Mouse (Mus musculus) T-helper 1 cell (primary cell): ENCODE results near the gene Vsig4.
"Not testable (repeated sequence)": the region's sequence is repeated elsewhere in the genome, so short reads cannot be mapped to it uniquely, and the experiment has no call there.

Source experiments
- in situ Hi-C: fragments of 300-600 bp; cut with MboI, MseI; formaldehyde crosslinking; loops from one replicate; pipeline ENCODE4 v1.15.1; 2025; ENCODE audit warnings: high pct_unique_total_duplicates

The Vsig4 gene

GRCm38 (mm10) chrX:96293338-96293737, at the start of gene Vsig4:
TSS of gene Vsig4 (minus strand) at chrX:96293438.
- in situ Hi-C loops: no loop called here

DNA sequence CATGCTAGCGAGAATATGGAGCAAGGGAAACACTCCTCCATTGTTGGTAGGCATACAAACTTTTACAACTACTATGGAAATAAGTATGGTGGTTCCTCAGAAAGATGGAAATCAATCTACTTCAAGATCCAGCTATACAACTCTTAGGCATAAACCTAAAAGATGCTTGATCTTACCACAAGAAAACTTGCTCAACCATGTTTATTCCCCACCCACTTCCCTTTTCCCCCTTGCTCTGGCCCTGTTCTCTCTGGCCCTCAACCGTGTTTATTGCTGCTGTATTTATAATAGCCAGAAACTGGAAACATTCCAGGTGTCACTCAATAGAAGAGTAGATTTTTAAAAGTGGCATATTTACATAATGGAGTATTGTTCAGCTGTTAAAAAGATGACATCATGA, 45.9 kb upstream of the Vsig4 start:
- in situ Hi-C loops: loop anchor here (10.0 kb wide), 1 partner anchor 324 kb away; no protein-coding TSS in a partner anchor

GRCm38 (mm10) chrX:96329764-96330163, 36.5 kb upstream of the Vsig4 start:
- in situ Hi-C loops: loop anchor here (10.0 kb wide), 1 partner anchor 315 kb away; no protein-coding TSS in a partner anchor

GRCm38 (mm10) chrX:96256509-96256908, 36.7 kb downstream of the Vsig4 start:
- in situ Hi-C loops: no loop called here

- in situ Hi-C loops: no loop called here
Measured at GRCm38 (mm10) chrX:96239644-96240043, 53.6 kb downstream of the Vsig4 start.

DNA sequence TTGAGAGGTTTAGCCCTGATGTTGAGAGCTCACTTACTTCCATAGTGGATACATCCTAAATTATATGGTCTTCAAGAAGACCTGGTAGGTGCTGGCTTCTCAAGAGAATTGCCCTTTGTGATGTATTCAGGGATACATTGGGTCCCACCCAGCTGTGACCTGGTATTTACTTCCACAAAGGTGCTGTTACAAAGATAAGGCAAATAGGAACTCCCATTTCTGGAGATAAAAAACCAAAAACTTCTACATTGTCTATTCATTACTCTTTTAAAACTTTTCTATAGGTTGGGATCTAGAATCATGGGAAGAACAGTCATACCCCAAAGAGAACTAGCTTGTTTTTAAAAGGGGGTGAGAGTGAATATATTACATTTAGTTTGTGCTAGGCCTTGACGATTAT, 54.2 kb downstream of the Vsig4 start:
- in situ Hi-C loops: no loop called here

DNA sequence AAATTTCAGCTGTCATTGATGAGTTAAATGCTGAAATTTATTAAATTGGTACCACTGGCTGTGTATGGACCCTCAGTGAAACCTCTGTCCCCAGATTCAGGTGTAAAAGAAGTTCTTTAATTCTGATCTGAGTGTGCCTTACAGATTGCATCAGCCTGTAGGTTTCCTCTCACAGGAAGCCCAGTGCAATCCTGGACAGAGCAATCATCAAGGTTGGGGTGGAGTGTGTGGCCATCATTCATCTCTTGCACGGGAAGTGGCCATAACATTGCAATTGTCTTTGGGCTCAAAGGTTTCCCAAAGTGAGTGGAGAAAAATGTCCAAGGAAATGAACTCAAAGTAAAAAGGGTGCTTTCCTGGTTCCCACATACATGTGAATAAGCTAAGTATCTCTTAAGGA, 57.5 kb downstream of the Vsig4 start:
- in situ Hi-C loops: no loop called here

DNA sequence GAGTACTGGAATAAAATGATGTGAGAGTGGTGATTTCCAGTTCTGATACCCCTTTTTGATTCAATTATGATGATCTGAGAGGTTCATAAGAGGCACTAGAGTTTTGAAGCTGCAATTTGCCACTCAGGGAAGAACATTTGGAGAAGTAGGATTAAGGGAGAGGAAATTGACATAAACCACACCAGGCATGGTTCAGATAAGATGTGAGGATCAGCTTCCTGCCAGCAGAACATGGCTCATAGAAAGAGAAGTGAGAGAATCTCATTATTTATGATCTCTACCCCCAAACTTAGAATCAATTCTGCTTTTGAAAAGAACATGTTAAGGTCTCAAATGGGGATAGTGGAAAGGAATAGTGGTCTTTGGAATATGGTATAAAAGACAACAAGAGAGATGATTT, 66.2 kb downstream of the Vsig4 start:
- in situ Hi-C loops: no loop called here

DNA sequence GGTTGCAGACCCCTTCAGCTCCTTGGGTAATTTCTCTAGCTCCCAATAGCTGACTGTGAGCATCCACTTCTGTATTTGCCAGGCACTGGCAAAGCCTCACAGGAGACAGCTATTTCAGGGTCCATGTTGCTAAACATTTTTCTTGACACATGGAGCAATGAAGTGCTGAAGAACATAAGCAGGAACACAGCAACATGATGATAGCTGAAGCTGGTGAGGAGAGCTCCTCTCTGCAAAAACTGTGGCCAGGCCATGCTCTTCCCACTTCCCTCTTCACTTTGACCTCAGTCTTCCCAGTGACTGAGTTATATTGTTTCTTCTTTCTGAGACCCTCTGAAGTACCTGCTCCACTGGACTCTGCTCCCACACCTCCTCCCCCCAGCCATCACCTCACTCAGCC, 67.8 kb downstream of the Vsig4 start:
- in situ Hi-C loops: no loop called here

DNA sequence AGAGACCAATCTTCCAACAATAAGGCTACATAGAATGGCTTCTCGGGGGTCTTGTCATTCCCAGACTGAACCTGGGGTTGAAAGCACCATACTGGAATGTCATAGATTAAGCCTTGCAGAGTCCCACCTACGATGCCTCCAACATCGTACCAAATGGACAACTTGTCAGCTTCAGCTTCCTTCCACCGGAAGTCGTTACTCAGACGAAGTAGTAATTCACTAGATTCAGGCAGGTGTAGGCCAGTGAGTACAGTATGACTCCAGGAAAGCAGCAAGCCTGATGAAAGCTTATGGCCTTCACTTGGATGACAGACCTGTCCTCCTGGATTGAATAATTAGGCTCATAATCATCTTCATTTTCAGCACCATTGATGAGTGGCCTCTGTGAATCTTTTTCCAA, 69.0 kb downstream of the Vsig4 start:
- in situ Hi-C loops: no loop called here

DNA sequence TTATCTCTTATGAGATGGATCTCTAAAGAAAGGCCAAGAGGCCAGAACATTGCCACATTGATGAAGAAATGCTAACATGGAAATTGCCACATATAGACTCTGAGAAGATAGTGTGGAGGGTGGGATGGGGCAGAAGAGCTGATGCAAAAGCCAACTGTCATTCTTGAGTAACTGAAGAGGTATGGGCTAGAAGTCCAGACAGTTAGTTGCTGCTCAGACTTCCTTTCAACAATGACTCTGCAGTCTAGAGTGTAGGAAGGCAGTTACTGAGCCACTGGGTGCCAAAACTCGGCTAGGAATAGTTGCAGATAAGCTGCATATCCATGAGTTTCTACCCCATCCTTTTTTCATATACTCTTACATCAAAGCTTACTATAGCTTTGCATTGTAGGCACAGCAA, 75.2 kb downstream of the Vsig4 start:
- in situ Hi-C loops: no loop called here

DNA sequence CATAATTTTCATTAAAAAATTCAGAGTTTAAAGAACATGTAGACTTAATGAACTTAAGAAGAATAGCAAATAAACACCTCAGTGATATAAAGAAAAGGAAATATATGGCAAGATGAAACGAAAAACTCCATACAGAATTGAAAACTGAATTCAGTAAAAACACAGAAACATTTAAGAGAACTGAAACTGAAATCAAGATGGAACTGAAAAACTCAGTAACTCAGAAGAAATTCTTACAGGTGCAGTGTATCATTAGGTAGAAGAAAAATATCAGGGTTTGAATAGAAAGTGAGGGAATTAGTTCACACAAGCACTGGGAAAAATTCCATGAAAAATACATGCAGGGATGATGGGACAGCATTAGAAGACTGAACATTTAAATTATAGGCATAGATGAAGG, 86.4 kb downstream of the Vsig4 start:
- in situ Hi-C loops: no loop called here

DNA sequence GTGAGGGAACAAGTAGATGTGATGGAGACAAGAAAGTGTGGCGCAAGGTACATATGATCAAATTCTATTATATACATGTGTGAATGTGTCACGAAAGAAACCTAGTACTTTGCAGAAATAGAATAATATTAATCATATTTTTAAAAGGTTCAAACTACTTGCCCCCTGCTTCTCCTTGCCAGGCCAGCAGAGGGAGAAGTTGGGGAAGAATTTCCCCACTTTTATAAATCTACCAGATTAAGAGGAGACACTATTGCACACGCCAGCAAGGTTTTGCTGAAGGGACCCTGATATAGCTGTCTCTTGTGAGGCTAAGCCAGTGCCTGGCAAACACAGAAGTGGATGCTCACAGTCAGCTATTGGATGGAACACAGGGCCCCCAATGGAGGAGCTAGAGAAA, 88.1 kb downstream of the Vsig4 start:
- in situ Hi-C loops: not testable (repeated sequence)
